Mouse (Mus musculus) adrenal gland, postnatal 25 days (tissue): Measurements from ENCODE around the gene Ergic2. TPM values are rescaled to one million over a fixed set of nuclear protein-coding genes. Genes with fewer than 3 reads are reported as not detected.

Experiments
- DNase-seq: peaks from one replicate; pipeline ENCODE4 v3.0.0; 2021; ENCODE audit warnings: mixed read lengths
- long read RNA-seq: library from polyadenylated mRNA; stranded (forward); transcript quantifications from one replicate; pipeline ENCODE4 v2.0.0, GENCODE M21; 2021
- total RNA-seq: library from RNA; stranded (reverse); gene quantifications from 2 replicates; pipeline ENCODE4 v1.2.3, GENCODE M21; 2021

The Ergic2 gene
- 67.8 and 75.0 TPM in 2 replicates for total RNA-seq
- long read RNA-seq, full-length matches to known transcripts, result 89 of 131 reads
- long read RNA-seq, partial matches to known transcripts, result 6 of 131 reads
- long read RNA-seq, other reads (novel, unspliced or antisense), result 36 of 131 reads

DNA sequence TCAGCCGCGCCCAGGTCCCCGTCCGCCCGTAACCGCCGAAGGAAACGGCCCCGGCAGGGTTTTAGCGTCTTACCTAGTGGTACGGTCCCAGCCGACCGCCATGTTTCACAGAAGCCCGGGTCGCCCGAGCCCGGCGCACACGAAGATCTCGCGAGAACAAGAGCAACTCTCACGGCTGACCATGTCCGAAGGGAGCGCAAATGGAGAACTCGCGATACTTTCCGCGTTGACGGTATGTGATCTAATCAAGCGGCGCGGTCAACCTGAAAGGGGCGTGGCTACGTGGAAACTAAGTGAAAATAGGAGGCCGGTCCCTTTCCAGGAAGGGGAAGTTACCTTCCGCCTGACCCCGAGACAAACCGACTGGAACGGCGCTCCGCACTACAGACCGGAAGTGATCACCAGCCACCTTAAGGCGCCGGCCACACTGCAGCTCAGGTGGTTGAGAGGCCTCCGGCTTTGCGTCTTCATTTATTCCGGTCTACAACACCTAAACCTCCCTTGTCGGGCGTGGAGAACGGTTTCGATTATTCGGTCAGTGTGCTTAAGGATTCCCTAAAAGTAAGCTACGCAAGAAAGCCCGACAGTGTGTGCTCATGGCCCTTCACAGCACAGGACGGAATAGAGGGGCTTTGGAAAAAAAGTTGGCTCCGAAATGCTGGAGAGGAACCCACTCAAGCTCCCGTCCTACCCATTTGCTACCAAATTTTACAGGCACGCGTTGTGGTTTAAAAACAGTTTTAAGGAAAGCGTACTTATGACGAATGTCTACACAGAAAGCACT, at the start of gene Ergic2:
Gene Ergic2, minus strand, starts transcription at position 478 of the 784 bp plus-strand sequence.
- DNase-seq, result peak; percentile 93

DNA sequence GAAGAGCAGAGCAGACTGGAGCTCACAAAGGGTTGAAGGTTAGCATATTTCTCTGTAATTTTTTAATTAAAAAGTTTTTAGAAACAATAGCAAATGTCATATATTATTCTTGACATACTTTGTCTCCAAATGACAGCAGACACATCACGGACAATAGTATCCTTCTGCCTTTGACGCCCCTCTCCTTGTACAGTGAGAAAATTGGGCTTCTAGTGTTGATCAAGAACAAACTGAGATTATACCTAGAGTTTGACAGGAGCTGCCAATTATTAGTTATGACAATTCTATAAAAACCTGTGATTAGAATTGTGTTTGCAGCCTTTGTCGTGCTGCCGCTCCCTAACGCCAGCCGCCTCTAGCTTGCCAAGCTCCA, 48.5 kb upstream of the Ergic2 start:
- DNase-seq, result no peak

DNA sequence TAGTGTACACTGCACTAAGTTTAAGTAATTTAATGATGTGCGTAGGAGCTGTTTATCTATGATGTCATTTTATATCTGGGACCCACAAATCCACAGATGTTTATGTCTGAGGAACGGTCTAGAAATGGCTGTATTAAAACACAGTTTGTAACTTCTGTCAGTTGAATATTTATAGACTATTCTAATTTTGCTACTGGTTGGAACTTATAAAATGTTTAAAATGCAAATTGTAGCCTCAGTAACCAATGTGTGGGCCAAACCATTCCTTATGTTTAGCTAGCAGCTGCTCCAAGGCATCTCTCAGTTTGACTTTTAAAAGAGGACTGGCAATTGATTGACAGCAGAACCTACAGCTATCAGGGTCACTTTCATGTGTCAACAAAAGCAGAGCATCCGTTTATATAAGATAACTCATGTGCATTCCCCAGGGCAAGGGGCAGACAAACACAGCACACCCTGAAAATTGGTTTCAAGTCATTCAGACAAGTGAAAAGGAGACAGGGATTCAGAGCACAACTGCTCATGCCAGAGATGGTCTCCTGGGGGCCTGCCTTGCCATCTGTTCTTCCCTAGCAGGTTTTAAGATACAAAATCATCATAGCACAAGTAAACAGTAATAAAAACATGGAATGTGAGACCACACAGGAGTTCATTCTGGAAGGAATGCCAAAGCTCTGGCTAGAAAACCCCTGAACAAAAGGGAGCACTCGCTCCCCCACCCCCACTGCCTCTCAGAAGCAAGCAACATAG, 48.0 kb upstream of the Ergic2 start:
- no peak for DNase-seq

DNA sequence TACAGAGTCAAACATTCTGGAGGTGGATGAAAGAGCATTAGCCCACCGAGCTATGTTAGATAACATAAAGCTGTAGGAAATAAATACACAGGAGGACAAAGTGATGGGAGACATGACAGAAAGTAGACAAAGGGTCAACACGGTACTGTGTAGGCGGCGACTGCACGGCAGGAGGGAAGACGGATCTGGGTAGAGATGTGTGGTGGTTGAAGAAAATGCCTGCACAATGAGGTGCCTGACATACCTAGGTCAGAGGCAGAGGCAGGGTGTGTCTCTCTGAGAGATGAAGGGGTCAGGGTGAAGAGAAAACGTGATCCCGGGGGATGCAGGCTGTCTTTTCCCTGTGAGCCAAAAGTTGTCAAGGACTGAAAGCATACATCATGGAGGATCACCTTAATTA, 46.9 kb upstream of the Ergic2 start:
- no peak for DNase-seq

DNA sequence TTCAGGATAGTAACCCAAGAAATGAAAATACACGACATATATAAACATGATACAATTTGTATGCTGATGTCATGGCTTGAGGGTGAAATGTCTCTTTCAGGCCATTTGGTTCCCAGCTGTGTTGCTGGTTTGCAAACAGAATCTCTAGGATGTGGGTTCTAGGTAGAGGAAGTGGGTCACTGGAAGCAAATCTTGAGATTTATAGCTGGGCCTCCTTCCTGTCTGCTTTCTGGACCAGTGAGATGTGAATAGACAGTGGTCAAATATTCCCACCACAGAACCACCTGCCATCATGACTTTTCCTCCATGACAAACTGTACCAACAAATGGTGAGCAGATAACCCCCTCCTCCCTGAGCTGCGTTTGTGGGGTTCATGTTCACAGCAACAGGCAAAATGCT, 45.6 kb upstream of the Ergic2 start:
- DNase-seq, result no peak

DNA sequence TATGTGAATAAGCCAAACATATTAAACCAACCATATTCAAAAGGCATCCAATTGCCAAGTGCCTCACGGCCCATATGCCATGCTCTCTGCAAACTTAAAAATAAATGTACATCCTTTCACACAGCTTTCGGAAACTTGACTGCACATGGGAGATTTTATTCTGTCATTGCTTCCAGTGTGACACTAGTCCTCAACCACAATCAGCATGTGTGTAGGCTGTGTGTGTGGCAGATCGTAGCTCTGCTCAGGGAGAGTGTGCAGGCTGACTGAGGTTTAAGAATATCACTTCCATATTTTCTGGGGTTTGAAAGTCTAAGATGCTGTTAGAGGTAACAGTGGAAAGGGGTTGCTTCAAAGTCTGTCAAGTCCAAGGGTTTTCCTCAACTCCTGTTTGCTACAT, 43.9 kb upstream of the Ergic2 start:
- no peak for DNase-seq

DNA sequence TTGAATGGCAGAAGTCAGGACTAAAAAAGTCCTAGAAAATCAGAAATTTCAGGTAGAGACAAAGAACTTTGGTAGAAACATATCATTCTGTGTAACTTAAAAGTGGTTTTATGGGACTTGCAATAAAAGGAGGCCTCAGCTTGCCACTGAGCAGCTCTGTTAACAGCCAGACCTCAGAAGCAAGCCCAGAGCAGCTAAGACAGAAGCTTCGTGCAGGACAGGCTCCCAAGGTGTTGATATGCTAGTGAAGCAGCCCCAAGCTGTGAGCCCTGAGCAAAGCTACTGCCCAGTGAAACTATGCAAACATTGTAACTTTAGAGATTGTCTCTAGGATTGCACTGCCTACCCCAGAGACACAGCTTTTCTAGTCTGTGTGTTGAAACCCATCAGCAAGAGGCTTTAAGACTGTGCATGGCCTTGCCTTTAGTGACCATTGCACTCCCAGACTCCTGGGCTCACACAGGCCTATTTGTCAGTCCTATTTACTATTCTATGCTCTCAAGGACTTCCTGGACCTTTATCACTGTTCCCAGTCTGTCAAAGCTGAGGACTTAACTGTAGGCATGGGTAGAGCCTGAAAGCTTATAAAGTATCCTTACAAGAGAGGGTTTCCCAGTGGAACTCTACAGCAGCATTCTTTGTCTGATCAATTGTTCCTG, 43.4 kb upstream of the Ergic2 start:
- DNase-seq, result no peak

DNA sequence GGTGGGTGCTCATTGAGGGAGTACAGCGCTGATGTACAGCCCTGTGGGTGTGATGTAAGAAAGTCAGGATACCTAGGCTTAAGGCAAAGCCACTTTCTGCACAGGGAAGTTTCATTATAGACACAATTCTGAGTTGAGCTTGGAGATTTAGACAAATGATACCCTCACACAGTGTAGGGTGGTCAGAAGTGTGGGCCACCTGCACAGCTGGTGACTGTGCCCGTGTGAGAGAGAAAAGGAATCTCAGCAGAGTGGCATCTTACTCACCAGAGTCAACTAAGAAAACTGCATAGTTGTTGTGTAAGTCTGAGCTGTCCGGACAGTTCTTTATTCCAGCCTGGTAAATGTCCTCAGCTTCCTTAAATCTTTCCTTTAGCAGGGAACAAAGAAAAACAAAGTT, 37.0 kb upstream of the Ergic2 start:
- DNase-seq, result no peak

DNA sequence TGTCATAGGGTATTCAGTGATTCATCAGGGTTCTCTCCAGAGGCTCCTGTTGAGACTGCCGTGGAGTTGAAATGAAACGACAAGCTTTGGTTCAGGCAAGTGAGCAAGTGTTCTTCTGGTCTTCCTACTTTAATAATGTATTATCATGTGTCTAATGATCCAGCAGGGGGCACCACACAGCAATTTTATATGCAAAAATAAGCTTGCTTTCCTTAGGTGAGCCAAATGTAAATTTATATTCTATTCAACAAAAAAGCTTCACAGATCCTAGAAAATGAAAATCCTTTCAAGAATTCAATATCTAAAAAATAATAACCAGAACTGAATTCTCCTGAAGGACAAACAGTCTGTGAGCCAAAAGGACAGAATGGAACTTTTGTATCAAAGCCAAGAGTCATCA, 36.5 kb upstream of the Ergic2 start:
- peak; percentile 43 for DNase-seq

DNA sequence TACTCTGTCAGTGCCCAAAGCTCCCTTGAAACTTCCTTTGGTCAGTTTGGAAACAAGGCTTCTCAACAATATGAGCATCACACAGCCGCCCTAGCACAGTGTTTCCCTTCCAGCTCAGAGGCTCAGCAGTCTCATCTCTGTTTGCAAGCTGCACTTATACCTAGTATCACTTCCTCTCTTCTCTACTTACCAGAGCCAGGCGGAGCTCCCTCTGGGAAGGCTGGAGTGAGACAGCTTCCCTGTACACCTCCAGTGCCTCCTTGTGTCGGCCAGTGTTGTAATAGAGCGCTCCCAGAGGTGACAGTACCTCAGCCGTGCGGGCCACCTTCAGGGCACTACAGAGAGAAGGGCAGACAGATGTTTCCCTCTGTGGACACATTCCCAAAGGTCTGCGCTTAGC, 34.4 kb upstream of the Ergic2 start:
- no peak for DNase-seq

DNA sequence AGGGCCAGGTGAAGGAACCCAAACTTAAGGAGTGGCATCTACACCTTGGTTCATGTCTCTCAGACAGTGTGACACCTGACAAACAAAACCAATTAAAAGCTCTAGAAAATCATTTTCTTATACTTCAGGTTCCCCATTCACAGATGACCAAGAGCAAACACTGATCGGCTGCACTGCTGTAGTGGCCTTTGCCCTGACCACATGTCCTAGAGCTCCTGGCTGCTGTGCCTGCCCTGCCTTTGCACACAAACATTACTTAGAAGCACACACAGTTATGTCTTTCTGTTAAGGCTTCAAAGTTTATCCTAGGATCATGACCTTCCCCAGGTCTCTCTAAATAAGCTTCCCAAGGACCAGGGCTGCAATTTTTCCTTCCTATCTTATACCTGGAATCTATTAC, 32.7 kb upstream of the Ergic2 start:
- DNase-seq, result no peak

DNA sequence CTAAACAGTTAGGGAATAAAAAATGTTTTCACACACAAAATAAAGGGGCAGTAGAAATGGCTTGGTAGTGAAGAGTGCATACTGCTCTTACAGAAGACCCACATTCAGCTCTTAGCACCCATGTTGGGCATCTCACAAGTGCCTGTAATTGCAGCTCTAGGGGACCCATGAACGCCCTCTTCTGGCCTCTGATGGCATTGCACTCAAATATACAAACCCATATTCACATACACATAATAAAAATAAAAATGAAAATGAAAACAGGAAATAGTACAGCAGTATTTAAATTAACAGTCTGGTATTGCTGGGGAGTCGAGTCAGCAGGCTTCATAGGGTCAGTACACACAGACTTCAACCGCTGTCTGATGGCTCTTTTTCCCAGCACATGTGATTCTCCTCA, 30.1 kb upstream of the Ergic2 start:
- DNase-seq, result no peak

DNA sequence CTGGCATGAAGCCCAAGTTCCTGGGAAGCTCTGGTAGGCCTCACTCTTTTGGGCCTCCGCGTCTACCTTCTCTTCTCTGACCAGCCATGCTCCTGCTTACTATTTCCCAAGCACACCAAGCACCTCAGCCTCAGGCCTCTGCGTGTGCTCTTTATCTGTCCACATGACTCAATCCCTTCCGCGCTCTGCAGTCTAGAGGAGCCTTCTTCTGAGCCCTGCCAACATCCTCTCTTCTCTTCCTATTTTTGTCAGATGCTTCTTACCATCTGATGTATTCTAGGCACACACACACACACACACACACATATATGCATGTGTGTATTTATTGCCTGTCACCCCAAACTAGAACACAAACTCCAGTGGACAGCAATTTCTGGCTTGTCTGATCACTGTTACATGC, 29.5 kb upstream of the Ergic2 start:
- no peak for DNase-seq

DNA sequence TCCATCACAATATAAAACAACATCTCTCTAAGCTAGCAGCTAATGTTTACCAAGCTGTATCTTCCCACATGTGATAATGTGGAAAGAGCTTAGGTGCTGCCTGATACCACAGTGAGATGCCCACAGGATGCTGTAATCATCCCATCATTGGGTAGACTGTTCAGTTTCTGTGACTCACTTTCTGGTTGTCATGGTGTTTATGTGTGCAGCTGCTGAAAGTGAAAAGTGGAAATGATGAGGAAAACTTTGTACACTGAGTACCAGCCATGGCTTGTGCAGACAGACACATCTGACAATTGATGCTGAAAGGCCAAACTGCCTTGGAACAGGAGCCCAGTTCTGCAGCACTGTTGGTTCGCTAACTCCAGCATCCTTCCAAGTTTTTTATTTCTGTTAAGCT, 27.1 kb upstream of the Ergic2 start:
- no peak for DNase-seq

DNA sequence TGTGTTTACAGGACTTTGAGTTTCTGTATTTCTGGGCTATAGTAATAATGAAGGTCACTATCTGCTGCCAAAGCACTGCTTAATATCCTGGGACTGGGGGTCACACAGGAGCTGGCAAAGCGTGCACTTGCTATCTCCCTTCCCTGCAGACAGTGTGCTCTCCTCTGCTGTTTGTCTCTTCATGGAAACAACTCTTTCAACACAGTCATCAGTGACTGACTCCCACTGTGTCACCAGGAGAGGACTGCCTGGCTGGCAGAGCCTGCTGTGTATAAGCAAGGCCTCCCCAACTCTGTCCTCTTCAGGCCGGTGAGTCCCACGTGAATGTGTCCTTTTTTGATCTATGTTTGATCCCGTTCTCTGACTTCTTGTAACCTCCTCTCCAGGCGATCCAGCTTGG, 25.3 kb upstream of the Ergic2 start:
- no peak for DNase-seq

DNA sequence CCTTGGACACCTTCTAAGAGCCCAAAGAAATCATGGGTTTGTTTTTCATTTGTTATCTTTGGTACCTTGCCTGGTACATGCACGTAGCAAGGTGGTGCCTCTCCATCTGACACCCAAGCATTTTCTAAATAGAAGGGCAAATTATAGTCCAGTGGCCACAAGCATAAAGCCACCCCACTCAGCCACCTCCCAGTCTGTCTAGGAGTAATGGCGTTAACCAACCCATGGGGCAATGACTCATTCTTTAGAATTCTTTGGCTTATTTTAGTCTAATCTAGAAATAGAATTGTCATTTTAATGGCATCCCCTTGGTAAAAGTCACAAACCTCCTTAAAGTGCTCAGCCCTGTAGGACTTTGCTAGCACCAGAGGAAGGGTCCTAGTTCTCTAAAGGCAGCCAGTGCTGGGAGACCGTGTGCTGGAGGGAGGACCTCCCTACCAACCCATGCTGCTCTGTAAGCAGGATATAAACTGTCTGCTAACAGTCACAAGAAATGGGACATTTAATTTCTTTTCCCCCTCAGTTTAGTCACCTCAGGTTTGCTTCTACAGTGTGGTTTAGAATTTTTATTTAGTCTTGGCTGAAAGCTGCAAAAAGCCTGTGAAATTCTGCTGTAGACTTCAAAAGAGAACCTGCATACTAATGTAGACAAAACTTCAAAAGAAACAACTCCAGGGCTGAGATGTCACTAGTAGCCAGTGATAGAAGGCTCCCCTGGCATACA, 22.1 kb upstream of the Ergic2 start:
- DNase-seq, result no peak

DNA sequence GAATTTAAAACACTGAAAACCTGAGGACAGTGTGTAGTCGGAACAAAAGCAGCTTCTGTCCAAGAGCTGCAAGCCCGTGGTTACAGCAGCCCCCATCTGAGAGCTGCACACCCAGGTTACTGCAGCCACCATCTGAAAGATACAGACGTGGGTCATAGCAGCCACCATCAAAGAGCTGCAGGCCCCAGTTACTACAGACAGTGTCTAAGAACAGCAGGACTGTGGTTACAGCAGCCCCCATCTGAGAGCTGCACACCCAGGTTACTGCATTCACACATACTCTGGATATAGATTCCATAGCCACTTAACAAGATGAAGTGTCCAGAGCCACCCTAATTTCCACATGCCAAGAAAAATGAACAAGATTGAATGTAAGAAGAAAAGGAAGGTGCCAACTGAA, 15.4 kb upstream of the Ergic2 start:
- no peak for DNase-seq

DNA sequence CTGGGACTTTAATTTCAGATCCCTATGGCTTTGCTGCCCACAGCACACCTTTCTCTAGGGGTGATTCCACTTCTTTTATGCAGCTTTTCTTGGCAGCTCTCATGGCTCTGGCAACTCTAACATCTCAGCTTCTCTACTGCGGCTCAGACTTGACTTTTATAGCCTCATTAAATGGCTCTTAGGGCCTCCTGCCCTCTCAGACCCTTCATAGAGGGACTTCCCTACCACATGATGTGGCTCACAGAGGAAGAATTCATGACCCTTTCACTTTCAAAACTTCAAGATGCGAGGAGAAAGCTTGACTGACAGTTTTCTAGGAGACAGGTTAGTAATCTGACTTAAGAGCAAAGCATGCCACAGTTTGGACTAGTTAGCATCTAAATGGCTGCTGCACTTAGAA, 10.5 kb upstream of the Ergic2 start:
- DNase-seq, result no peak

DNA sequence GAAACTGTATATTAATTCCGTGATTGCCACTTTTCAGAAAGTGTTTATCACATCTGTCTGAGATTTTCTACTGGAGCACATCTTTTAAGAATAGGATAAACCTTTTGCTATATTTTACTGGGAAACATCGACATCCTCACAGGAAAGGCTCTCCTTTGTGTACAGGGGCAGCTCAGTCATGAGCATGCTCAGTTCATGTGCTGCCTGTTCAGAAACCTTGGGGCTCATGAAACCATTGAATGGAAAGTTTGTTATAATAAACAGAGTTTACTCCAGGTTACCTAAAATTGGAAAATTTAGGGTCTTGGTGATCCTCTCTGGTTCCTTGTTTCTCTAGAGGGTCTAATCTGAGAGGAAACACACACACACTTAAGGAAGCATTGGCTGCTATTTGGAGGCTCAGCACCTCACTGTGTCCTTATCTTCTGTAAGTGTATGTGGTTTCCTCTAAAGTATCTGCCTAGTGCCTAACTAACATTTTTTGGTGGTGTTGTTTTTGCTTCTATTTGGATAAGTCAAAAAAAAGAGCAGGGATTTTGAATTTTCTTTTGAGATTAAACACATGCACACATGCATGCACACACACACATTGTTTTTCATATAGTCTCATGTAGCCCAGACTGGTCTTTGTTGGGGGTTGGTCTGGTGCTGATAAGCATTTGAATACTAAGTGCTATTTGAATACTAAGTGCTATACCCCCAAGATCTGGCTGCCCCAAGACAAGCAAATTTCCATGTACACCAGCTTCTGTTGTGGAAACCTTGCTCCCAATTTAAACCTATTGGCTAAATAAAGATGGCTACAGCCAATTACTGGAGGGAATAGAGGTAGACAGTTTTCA, 6.3 kb upstream of the Ergic2 start:
- no peak for DNase-seq

DNA sequence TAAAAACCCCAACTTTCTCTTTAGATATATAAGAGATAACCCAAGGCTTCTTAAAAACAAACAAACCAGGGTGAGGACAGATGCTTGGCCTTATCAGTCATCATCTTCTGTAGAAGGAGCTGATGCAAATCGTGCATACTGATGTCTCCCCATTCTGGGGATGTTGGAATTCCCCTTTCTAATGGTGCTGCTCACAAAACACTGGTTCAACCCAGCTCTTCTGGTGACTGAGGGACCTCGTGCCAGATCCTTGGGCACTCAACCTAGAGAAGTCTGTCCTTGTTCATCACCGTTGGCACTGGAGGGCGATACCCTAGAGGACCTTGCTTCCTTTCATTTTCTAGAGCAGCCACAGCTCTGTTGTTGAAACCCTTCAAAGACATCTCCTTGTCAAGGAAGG, 4.6 kb upstream of the Ergic2 start:
- DNase-seq, result no peak

DNA sequence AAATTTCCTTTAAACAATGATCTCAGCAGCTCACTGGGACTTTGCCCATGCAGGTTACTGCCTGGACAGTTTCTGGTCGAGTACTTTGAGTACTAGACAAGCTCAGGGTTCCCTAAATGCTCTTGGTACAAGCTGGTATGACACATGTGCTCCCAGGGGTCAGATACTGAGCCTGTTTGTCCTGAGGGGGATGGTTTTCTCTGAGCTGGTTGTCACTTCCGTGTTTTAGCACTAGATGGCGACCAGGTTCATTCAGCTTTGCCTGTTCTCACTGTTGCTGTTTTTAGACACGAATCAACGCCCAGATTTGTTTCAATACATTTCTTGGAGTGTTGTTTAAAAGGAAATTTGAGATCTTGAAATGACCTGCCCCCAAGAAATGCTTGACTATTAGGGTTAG, 2.6 kb upstream of the Ergic2 start:
- peak; percentile 21 for DNase-seq
